Mouse (Mus musculus) mouse embryonic stem cell (cell line): ENCODE data around the gene Mfsd2b.

Source experiments
- in situ Hi-C, 2 experiments: fragments of 300-500 bp; cut with MboI; formaldehyde crosslinking; loops; 1 replicate in 1 of 2; 3 replicates in 1 of 2; pipeline ENCODE4 v1.14.3; 2019 to 2020; ENCODE audit warnings: low sequenced_read_pairs in 2 of 2, low pct_unique_long_range_greater_than_20kb in 1 of 2, mixed read lengths in 1 of 2; ENCODE audit not compliant: unreplicated experiment in 1 of 2

The Mfsd2b gene

DNA sequence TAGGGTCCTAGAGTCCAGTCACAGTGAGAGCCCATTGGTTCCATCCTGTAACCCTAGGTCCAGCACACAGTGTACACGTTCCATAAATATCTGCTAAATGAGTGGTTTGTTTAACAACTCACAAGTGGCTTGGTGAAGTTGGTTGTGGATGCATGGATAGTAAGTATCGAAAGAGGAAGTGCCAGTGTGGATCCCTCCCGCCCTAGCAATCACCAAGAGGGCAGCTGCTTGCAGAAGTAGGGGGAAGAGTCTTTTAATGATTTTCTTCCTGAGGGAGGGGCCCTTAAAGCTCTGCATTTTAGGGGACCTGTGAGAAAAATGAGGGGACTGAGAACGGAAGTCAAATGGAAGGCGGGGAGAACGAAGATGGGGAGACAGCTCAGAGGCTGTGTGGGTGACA is 34.1 kb downstream of the Mfsd2b start:
- in situ Hi-C loops = no loop called here

DNA sequence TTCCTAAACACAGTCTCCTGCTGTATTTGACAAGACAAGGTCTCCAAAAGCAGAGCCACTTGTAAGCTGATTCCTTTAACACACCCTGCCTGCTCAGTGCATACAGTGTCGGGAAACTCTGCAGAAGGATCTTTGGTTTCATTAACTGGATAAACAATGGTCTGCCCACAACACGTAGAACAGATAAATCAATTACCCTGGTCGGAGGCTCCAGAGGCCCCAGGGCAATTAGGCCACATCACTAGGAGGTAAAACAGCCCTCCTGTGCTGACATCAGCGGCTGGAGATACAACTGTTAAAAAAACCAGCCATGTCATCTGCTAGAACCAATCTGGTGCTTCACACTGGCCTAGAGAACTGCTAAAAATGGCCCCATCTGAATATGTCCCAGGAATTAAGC is 37.2 kb downstream of the Mfsd2b start:
- in situ Hi-C loops = no loop called here

- in situ Hi-C loops = no loop called here
Measured at GRCm38 (mm10) chr12:4827256-4827655, 46.9 kb downstream of the Mfsd2b start.

GRCm38 (mm10) chr12:4817361-4818101 is 56.6 kb downstream of the Mfsd2b start, which contains the start of gene Sf3b6:
TSS of gene Sf3b6 (plus strand) at chr12:4817544.
- in situ Hi-C loops = no loop called here

DNA sequence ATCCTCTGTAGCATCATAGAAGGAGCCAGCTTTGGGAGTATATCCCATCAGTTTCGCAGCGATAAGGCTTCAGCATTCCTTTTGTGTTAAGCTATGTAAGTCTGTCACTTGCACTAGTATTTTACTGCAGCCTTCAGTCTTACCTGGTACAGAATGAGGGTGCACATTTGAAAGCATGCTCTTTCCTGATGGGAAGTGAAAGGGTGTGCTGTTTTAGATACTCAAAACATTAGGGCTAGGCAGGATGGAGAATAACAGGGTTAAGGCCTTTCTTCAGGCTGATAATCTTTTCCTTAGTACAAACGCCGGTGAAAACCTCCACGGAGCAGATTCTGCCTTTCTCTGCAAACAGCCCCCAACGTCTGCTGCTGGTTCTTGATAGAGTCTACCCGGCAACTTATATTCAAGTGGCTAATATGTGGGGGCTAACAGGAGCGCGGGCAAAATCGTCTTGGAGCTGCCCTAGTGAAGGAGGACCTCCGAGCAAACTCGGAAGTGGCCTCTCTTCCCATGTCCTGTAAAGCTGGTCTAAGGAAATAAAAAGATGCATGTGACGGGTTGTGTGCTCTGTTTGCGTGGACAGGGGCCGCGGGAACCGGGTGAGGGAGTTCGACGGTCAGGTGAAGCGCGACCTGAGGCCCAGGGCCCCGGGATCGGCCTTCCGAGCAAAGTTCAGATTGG is 57.3 kb downstream of the Mfsd2b start:
- in situ Hi-C loops = no loop called here

GRCm38 (mm10) chr12:4813636-4814035 is 60.5 kb downstream of the Mfsd2b start:
- in situ Hi-C loops = no loop called here
